Mouse (Mus musculus): ENCODE measurements around the gene Clstn3. TPM values are rescaled to one million over a fixed set of nuclear protein-coding genes. Genes with fewer than 3 reads are reported as not detected.
"Not testable (repeated sequence)": the region's sequence is repeated elsewhere in the genome, so short reads cannot be mapped to it uniquely, and the experiment has no call there.

The Clstn3 gene
- total RNA-seq, 2 experiments from 2014 or later: 265 to 268 TPM

GRCm38 (mm10) chr6:124492842-124493561 is 28.4 kb upstream of the Clstn3 start, which contains the start of gene C1rl:
C1rl (plus strand) TSS chr6:124493113.
- no peak within 1 kb of the TSS for H3K27ac ChIP-seq
- peak; percentile 92 for TF ChIP-seq CTCF (conservative IDR thresholded peaks at IDR 0.05)
- H3K4me3 ChIP-seq: no peak within 1 kb of the TSS
- peak; percentile 46 to 75 for DNase-seq (ENCODE audit: low spot score in 2 of 2)

GRCm38 (mm10) chr6:124491427-124491826 is 26.8 kb upstream of the Clstn3 start:
- no peak overlapping the region for H3K4me3 ChIP-seq
- no peak for TF ChIP-seq CTCF (conservative IDR thresholded peaks at IDR 0.05)
- no peak overlapping the region for H3K27ac ChIP-seq
- DNase-seq (ENCODE audit: low spot score in 2 of 2): no peak

GRCm38 (mm10) chr6:124488952-124489351 is 24.4 kb upstream of the Clstn3 start:
- no peak for TF ChIP-seq CTCF (conservative IDR thresholded peaks at IDR 0.05)
- no peak for DNase-seq (ENCODE audit: low spot score in 2 of 2)
- H3K27ac ChIP-seq: no peak overlapping the region
- no peak overlapping the region for H3K4me3 ChIP-seq

- Histone ChIP-seq H3K4me3 (no peak overlapping the region), H3K27ac (no peak overlapping the region)
- 0 out of 2 replicates have a peak, but pooled peaks have one; percentile 17 for TF ChIP-seq CTCF (conservative IDR thresholded peaks at IDR 0.05)
- no peak for DNase-seq (ENCODE audit: low spot score in 2 of 2)
Measured at GRCm38 (mm10) chr6:124487509-124487908, 22.9 kb upstream of the Clstn3 start.

- Histone ChIP-seq H3K4me3 (peak overlapping the region; percentile 34), H3K27ac (no peak overlapping the region)
- TF ChIP-seq CTCF (conservative IDR thresholded peaks at IDR 0.05): no peak
- DNase-seq (ENCODE audit: low spot score in 2 of 2): no peak
Measured at GRCm38 (mm10) chr6:124485414-124486144, 21.0 kb upstream of the Clstn3 start.

- no peak for TF ChIP-seq CTCF (conservative IDR thresholded peaks at IDR 0.05)
- no peak for DNase-seq (ENCODE audit: low spot score in 2 of 2)
- Histone ChIP-seq H3K27ac (no peak overlapping the region), H3K4me3 (no peak overlapping the region)
Measured at GRCm38 (mm10) chr6:124484851-124485250, 20.3 kb upstream of the Clstn3 start.

GRCm38 (mm10) chr6:124483831-124484230 is 19.2 kb upstream of the Clstn3 start:
- not testable (repeated sequence) for DNase-seq (ENCODE audit: low spot score in 2 of 2); H3K4me3 ChIP-seq; H3K27ac ChIP-seq

- Histone ChIP-seq H3K4me3 (no peak overlapping the region), H3K27ac (no peak overlapping the region)
- peak in 1 of 2 experiments; percentile 59 for DNase-seq (ENCODE audit: low spot score in 2 of 2)
- TF ChIP-seq CTCF (conservative IDR thresholded peaks at IDR 0.05): peak; percentile 85
Measured at GRCm38 (mm10) chr6:124481571-124481970, 17.0 kb upstream of the Clstn3 start.

GRCm38 (mm10) chr6:124480295-124480694 is 15.7 kb upstream of the Clstn3 start:
- Histone ChIP-seq H3K4me3 (no peak overlapping the region), H3K27ac (no peak overlapping the region)
- DNase-seq (ENCODE audit: low spot score in 2 of 2): no peak
- peak; percentile 88 for TF ChIP-seq CTCF (conservative IDR thresholded peaks at IDR 0.05)

GRCm38 (mm10) chr6:124479573-124479930 is 15.0 kb upstream of the Clstn3 start:
- DNase-seq (ENCODE audit: low spot score in 2 of 2): no peak
- no peak for TF ChIP-seq CTCF (conservative IDR thresholded peaks at IDR 0.05)
- no peak overlapping the region for H3K27ac ChIP-seq
- H3K4me3 ChIP-seq: no peak overlapping the region

GRCm38 (mm10) chr6:124478874-124479572 is 14.4 kb upstream of the Clstn3 start:
- Histone ChIP-seq H3K4me3 (no peak overlapping the region), H3K27ac (no peak overlapping the region)
- no peak for DNase-seq (ENCODE audit: low spot score in 2 of 2)
- TF ChIP-seq CTCF (conservative IDR thresholded peaks at IDR 0.05): no peak

- Histone ChIP-seq H3K27ac (no peak overlapping the region), H3K4me3 (no peak overlapping the region)
- no peak for TF ChIP-seq CTCF (conservative IDR thresholded peaks at IDR 0.05)
- DNase-seq (ENCODE audit: low spot score in 2 of 2): no peak
Measured at GRCm38 (mm10) chr6:124477922-124478651, 13.5 kb upstream of the Clstn3 start.

All from layer of hippocampus, adult 2 months (tissue).